Mouse (Mus musculus): ENCODE data around the gene Pkd1l2. TPM values are rescaled to one million over a fixed set of nuclear protein-coding genes. Genes with fewer than 3 reads are reported as not detected.

The Pkd1l2 gene
- polyA plus RNA-seq, 1 experiment from 2014 or later: not detected

GRCm38 (mm10) chr8:117068294-117068693, 14.0 kb downstream of the Pkd1l2 start:
- no peaks in the 10 kb centered on the region for H3K9me3 ChIP-seq (replicated peaks; ENCODE audit: control insufficient read depth, low read length)
- no peak overlapping the region for H3K27ac ChIP-seq (ENCODE audit: low read length)
- 68% methylated on average over 13 of the region's 13 CpGs for WGBS
- no peak overlapping the region for H3K9ac ChIP-seq (ENCODE audit: low read length)
- H3K36me3 ChIP-seq (ENCODE audit: control insufficient read depth, insufficient read depth): no peaks in the 10 kb centered on the region
- no peak overlapping the region for H3K4me2 ChIP-seq (ENCODE audit: low read depth, low read length)
- ATAC-seq (replicated peaks; ENCODE audit: extremely low read depth, insufficient read depth, low FRiP score): no peak
- H3K4me3 ChIP-seq (ENCODE audit: low read length): no peak overlapping the region
- no peaks in the 10 kb centered on the region for H3K4me1 ChIP-seq (ENCODE audit: control insufficient read depth, insufficient read depth, low read length)
- H3K27me3 ChIP-seq (ENCODE audit: control insufficient read depth, insufficient read depth, low read length): 0 out of 2 replicates have a peak, but pooled peaks cover 2% of the 10 kb centered on the region

GRCm38 (mm10) chr8:117067396-117067795, 14.9 kb downstream of the Pkd1l2 start:
- no peak for ATAC-seq (replicated peaks; ENCODE audit: extremely low read depth, insufficient read depth, low FRiP score)
- H3K9ac ChIP-seq (ENCODE audit: low read length): no peak overlapping the region
- H3K4me1 ChIP-seq (ENCODE audit: control insufficient read depth, insufficient read depth, low read length): no peaks in the 10 kb centered on the region
- no peak overlapping the region for H3K4me3 ChIP-seq (ENCODE audit: low read length)
- no peak overlapping the region for H3K4me2 ChIP-seq (ENCODE audit: low read depth, low read length)
- H3K27ac ChIP-seq (ENCODE audit: low read length): no peak overlapping the region
- 0 out of 2 replicates have a peak, but pooled peaks cover 2% of the 10 kb centered on the region for H3K27me3 ChIP-seq (ENCODE audit: control insufficient read depth, insufficient read depth, low read length)
- no peaks in the 10 kb centered on the region for H3K36me3 ChIP-seq (ENCODE audit: control insufficient read depth, insufficient read depth)
- H3K9me3 ChIP-seq (replicated peaks; ENCODE audit: control insufficient read depth, low read length): peaks cover 6% of the 10 kb centered on the region
- WGBS: 76% methylated on average over 11 of the region's 11 CpGs

GRCm38 (mm10) chr8:117066955-117067354, 15.3 kb downstream of the Pkd1l2 start:
- Histone ChIP-seq H3K4me2 (ENCODE audit: low read depth, low read length) (no peak overlapping the region), H3K36me3 (ENCODE audit: control insufficient read depth, insufficient read depth) (no peaks in the 10 kb centered on the region), H3K4me3 (ENCODE audit: low read length) (no peak overlapping the region), H3K9me3 (replicated peaks; ENCODE audit: control insufficient read depth, low read length) (peaks cover 9% of the 10 kb centered on the region), H3K27me3 (ENCODE audit: control insufficient read depth, insufficient read depth, low read length) (0 out of 2 replicates have a peak, but pooled peaks cover 2% of the 10 kb centered on the region), H3K9ac (ENCODE audit: low read length) (no peak overlapping the region), H3K27ac (ENCODE audit: low read length) (no peak overlapping the region), H3K4me1 (ENCODE audit: control insufficient read depth, insufficient read depth, low read length) (no peaks in the 10 kb centered on the region)
- no peak for ATAC-seq (replicated peaks; ENCODE audit: extremely low read depth, insufficient read depth, low FRiP score)
- WGBS: 67% methylated on average over 7 of the region's 7 CpGs

- no peak overlapping the region for H3K4me2 ChIP-seq (ENCODE audit: low read depth, low read length)
- H3K27ac ChIP-seq (ENCODE audit: low read length): no peak overlapping the region
- H3K4me1 ChIP-seq (ENCODE audit: control insufficient read depth, insufficient read depth, low read length): no peaks in the 10 kb centered on the region
- no peaks in the 10 kb centered on the region for H3K36me3 ChIP-seq (ENCODE audit: control insufficient read depth, insufficient read depth)
- no peak for ATAC-seq (replicated peaks; ENCODE audit: extremely low read depth, insufficient read depth, low FRiP score)
- no peaks in the 10 kb centered on the region; the same call in 1 of the 2 replicates for H3K27me3 ChIP-seq (ENCODE audit: control insufficient read depth, insufficient read depth, low read length)
- no peak overlapping the region for H3K4me3 ChIP-seq (ENCODE audit: low read length)
- peaks cover 9% of the 10 kb centered on the region for H3K9me3 ChIP-seq (replicated peaks; ENCODE audit: control insufficient read depth, low read length)
- no peak overlapping the region for H3K9ac ChIP-seq (ENCODE audit: low read length)
- 41% methylated on average over 13 of the region's 13 CpGs for WGBS
Measured at GRCm38 (mm10) chr8:117061180-117061880, 20.9 kb downstream of the Pkd1l2 start.

- ATAC-seq (replicated peaks; ENCODE audit: extremely low read depth, insufficient read depth, low FRiP score): no peak
- Histone ChIP-seq H3K4me3 (ENCODE audit: low read length) (no peak overlapping the region), H3K4me1 (ENCODE audit: control insufficient read depth, insufficient read depth, low read length) (no peaks in the 10 kb centered on the region), H3K4me2 (ENCODE audit: low read depth, low read length) (no peak overlapping the region), H3K9me3 (replicated peaks; ENCODE audit: control insufficient read depth, low read length) (peaks cover 9% of the 10 kb centered on the region), H3K27ac (ENCODE audit: low read length) (no peak overlapping the region), H3K36me3 (ENCODE audit: control insufficient read depth, insufficient read depth) (no peaks in the 10 kb centered on the region), H3K27me3 (ENCODE audit: control insufficient read depth, insufficient read depth, low read length) (no peaks in the 10 kb centered on the region; the same call in 1 of the 2 replicates), H3K9ac (ENCODE audit: low read length) (no peak overlapping the region)
- WGBS: 76% methylated on average over 13 of the region's 13 CpGs
Measured at GRCm38 (mm10) chr8:117060306-117060705, 21.9 kb downstream of the Pkd1l2 start.

GRCm38 (mm10) chr8:117059021-117059420, 23.2 kb downstream of the Pkd1l2 start:
- Histone ChIP-seq H3K9ac (ENCODE audit: low read length) (no peak overlapping the region), H3K27ac (ENCODE audit: low read length) (no peak overlapping the region), H3K36me3 (ENCODE audit: control insufficient read depth, insufficient read depth) (no peaks in the 10 kb centered on the region), H3K4me1 (ENCODE audit: control insufficient read depth, insufficient read depth, low read length) (no peaks in the 10 kb centered on the region), H3K27me3 (ENCODE audit: control insufficient read depth, insufficient read depth, low read length) (no peaks in the 10 kb centered on the region; the same call in 1 of the 2 replicates), H3K4me3 (ENCODE audit: low read length) (no peak overlapping the region), H3K9me3 (replicated peaks; ENCODE audit: control insufficient read depth, low read length) (peaks cover 9% of the 10 kb centered on the region), H3K4me2 (ENCODE audit: low read depth, low read length) (no peak overlapping the region)
- 65% methylated on average over 7 of the region's 7 CpGs for WGBS
- ATAC-seq (replicated peaks; ENCODE audit: extremely low read depth, insufficient read depth, low FRiP score): no peak

GRCm38 (mm10) chr8:117055097-117055496, 27.2 kb downstream of the Pkd1l2 start:
- WGBS: 30% methylated on average over 6 of the region's 6 CpGs
- no peak overlapping the region for H3K4me3 ChIP-seq (ENCODE audit: low read length)
- no peaks in the 10 kb centered on the region; the same call in 1 of the 2 replicates for H3K27me3 ChIP-seq (ENCODE audit: control insufficient read depth, insufficient read depth, low read length)
- no peaks in the 10 kb centered on the region for H3K4me1 ChIP-seq (ENCODE audit: control insufficient read depth, insufficient read depth, low read length)
- H3K27ac ChIP-seq (ENCODE audit: low read length): no peak overlapping the region
- ATAC-seq (replicated peaks; ENCODE audit: extremely low read depth, insufficient read depth, low FRiP score): no peak
- H3K9ac ChIP-seq (ENCODE audit: low read length): no peak overlapping the region
- no peaks in the 10 kb centered on the region for H3K36me3 ChIP-seq (ENCODE audit: control insufficient read depth, insufficient read depth)
- H3K9me3 ChIP-seq (replicated peaks; ENCODE audit: control insufficient read depth, low read length): no peaks in the 10 kb centered on the region
- H3K4me2 ChIP-seq (ENCODE audit: low read depth, low read length): no peak overlapping the region

- H3K27me3 ChIP-seq (ENCODE audit: control insufficient read depth, insufficient read depth, low read length): no peaks in the 10 kb centered on the region; the same call in 1 of the 2 replicates
- H3K4me2 ChIP-seq (ENCODE audit: low read depth, low read length): no peak overlapping the region
- no peak overlapping the region for H3K9ac ChIP-seq (ENCODE audit: low read length)
- no peak overlapping the region for H3K4me3 ChIP-seq (ENCODE audit: low read length)
- ATAC-seq (replicated peaks; ENCODE audit: extremely low read depth, insufficient read depth, low FRiP score): no peak
- H3K4me1 ChIP-seq (ENCODE audit: control insufficient read depth, insufficient read depth, low read length): no peaks in the 10 kb centered on the region
- no peak overlapping the region for H3K27ac ChIP-seq (ENCODE audit: low read length)
- no peaks in the 10 kb centered on the region for H3K36me3 ChIP-seq (ENCODE audit: control insufficient read depth, insufficient read depth)
- H3K9me3 ChIP-seq (replicated peaks; ENCODE audit: control insufficient read depth, low read length): no peaks in the 10 kb centered on the region
- WGBS: 89% methylated on average over 3 of the region's 3 CpGs
Measured at GRCm38 (mm10) chr8:117054146-117054545, 28.1 kb downstream of the Pkd1l2 start.

GRCm38 (mm10) chr8:117053135-117054079, 28.8 kb downstream of the Pkd1l2 start:
- WGBS: 63% methylated on average over 12 of the region's 12 CpGs
- H3K9ac ChIP-seq (ENCODE audit: low read length): no peak overlapping the region
- H3K27me3 ChIP-seq (ENCODE audit: control insufficient read depth, insufficient read depth, low read length): no peaks in the 10 kb centered on the region
- H3K27ac ChIP-seq (ENCODE audit: low read length): no peak overlapping the region
- H3K9me3 ChIP-seq (replicated peaks; ENCODE audit: control insufficient read depth, low read length): no peaks in the 10 kb centered on the region
- no peak for ATAC-seq (replicated peaks; ENCODE audit: extremely low read depth, insufficient read depth, low FRiP score)
- H3K36me3 ChIP-seq (ENCODE audit: control insufficient read depth, insufficient read depth): no peaks in the 10 kb centered on the region
- H3K4me3 ChIP-seq (ENCODE audit: low read length): no peak overlapping the region
- H3K4me1 ChIP-seq (ENCODE audit: control insufficient read depth, insufficient read depth, low read length): no peaks in the 10 kb centered on the region
- no peak overlapping the region for H3K4me2 ChIP-seq (ENCODE audit: low read depth, low read length)

All from heart, embryonic 16.5 days (tissue).